Mouse (Mus musculus): Measurements from ENCODE around the gene Tmem35b. TPM values are rescaled to one million over a fixed set of nuclear protein-coding genes. Genes with fewer than 3 reads are reported as not detected.

Tmem35b gene
- total and polyA plus RNA-seq, 2 experiments from 2014 or later: 5.4 to 12.8 TPM

- ATAC-seq (ENCODE audit: low FRiP score) (no peak), DNase-seq (ENCODE audit: low spot score) (no peak)
- no peak for TF ChIP-seq CTCF (IDR thresholded peaks at IDR 0.05)
- no peak overlapping the region for H3K4me3 ChIP-seq (ENCODE audit: low read depth, low read length)
- no peaks in the 10 kb centered on the region for H3K36me3 ChIP-seq (ENCODE audit: insufficient read depth, low read length)
- peak overlapping the region; percentile 46; the same call in 1 of the 2 replicates for H3K9ac ChIP-seq (replicated peaks; ENCODE audit: low read length, poor library complexity, severe bottlenecking)
- H3K27ac ChIP-seq (ENCODE audit: low read depth, low read length): no peak overlapping the region
- H3K4me2 ChIP-seq (ENCODE audit: low read depth, low read length, poor library complexity, severe bottlenecking): peak overlapping the region; percentile 37
- H3K27me3 ChIP-seq (ENCODE audit: insufficient read depth, low read length): no peaks in the 10 kb centered on the region
- 67% methylated on average over 4 of the region's 4 CpGs for WGBS
- no peaks in the 10 kb centered on the region for H3K9me3 ChIP-seq (ENCODE audit: low read length)
- H3K4me1 ChIP-seq (ENCODE audit: insufficient read depth, low read length): peaks cover 19% of the 10 kb centered on the region; the same call in 1 of the 2 replicates
Observed at GRCm38 (mm10) chr4:127172614-127173013, 49.1 kb downstream of the Tmem35b start.

GRCm38 (mm10) chr4:127173461-127173860 lies 50.0 kb downstream of the Tmem35b start:
- Histone ChIP-seq H3K36me3 (ENCODE audit: insufficient read depth, low read length) (no peaks in the 10 kb centered on the region), H3K4me1 (ENCODE audit: insufficient read depth, low read length) (peaks cover 14% of the 10 kb centered on the region; the same call in 1 of the 2 replicates), H3K9ac (replicated peaks; ENCODE audit: low read length, poor library complexity, severe bottlenecking) (peak overlapping the region; percentile 46; the same call in 1 of the 2 replicates), H3K27ac (ENCODE audit: low read depth, low read length) (no peak overlapping the region), H3K27me3 (ENCODE audit: insufficient read depth, low read length) (no peaks in the 10 kb centered on the region), H3K9me3 (ENCODE audit: low read length) (no peaks in the 10 kb centered on the region), H3K4me3 (ENCODE audit: low read depth, low read length) (no peak overlapping the region; the same call in 1 of the 2 replicates), H3K4me2 (ENCODE audit: low read depth, low read length, poor library complexity, severe bottlenecking) (peak overlapping the region; percentile 37)
- ATAC-seq (ENCODE audit: low FRiP score): no peak
- TF ChIP-seq CTCF (IDR thresholded peaks at IDR 0.05): 0 out of 2 replicates have a peak, but pooled peaks have one; percentile 6
- DNase-seq (ENCODE audit: low spot score): peak; percentile 51
- 10% methylated on average over 8 of the region's 8 CpGs for WGBS

- WGBS: 66% methylated on average over 8 of the region's 8 CpGs
- TF ChIP-seq CTCF (IDR thresholded peaks at IDR 0.05): no peak
- Histone ChIP-seq H3K4me3 (ENCODE audit: low read depth, low read length) (no peak overlapping the region), H3K9ac (replicated peaks; ENCODE audit: low read length, poor library complexity, severe bottlenecking) (no peak overlapping the region), H3K4me2 (ENCODE audit: low read depth, low read length, poor library complexity, severe bottlenecking) (no peak overlapping the region), H3K27me3 (ENCODE audit: insufficient read depth, low read length) (no peaks in the 10 kb centered on the region), H3K27ac (ENCODE audit: low read depth, low read length) (no peak overlapping the region), H3K9me3 (ENCODE audit: low read length) (no peaks in the 10 kb centered on the region), H3K36me3 (ENCODE audit: insufficient read depth, low read length) (no peaks in the 10 kb centered on the region), H3K4me1 (ENCODE audit: insufficient read depth, low read length) (peaks cover 20% of the 10 kb centered on the region)
- DNase-seq (ENCODE audit: low spot score): no peak
- no peak for ATAC-seq (ENCODE audit: low FRiP score)
Observed at GRCm38 (mm10) chr4:127174075-127174899, 50.8 kb downstream of the Tmem35b start.

DNA sequence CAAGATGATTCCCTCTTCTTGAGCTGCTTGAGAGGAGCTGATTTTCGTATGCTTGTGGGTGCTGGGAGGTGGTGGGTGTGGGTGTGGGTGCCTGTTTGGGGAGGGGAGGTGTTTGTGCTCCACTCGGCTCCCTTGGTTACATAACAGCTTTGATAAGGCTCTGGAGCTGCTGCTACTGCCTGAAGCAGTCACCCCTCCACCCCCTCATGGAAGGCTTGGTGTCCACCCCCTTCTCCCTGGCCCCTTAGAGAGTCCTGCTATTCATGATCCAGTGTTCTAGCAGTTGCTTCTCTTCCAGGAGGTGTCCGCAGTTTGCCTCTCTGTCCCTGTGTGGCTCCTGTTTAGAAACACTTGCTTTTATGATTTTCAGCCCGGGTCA lies 51.4 kb downstream of the Tmem35b start:
- no peak overlapping the region for H3K4me2 ChIP-seq (ENCODE audit: low read depth, low read length, poor library complexity, severe bottlenecking)
- no peak for TF ChIP-seq CTCF (IDR thresholded peaks at IDR 0.05)
- no peak for DNase-seq (ENCODE audit: low spot score)
- H3K36me3 ChIP-seq (ENCODE audit: insufficient read depth, low read length): no peaks in the 10 kb centered on the region
- H3K9ac ChIP-seq (replicated peaks; ENCODE audit: low read length, poor library complexity, severe bottlenecking): no peak overlapping the region
- H3K27me3 ChIP-seq (ENCODE audit: insufficient read depth, low read length): no peaks in the 10 kb centered on the region
- peaks cover 26% of the 10 kb centered on the region for H3K4me1 ChIP-seq (ENCODE audit: insufficient read depth, low read length)
- ATAC-seq (ENCODE audit: low FRiP score): no peak
- H3K9me3 ChIP-seq (ENCODE audit: low read length): no peaks in the 10 kb centered on the region
- no peak overlapping the region for H3K4me3 ChIP-seq (ENCODE audit: low read depth, low read length)
- H3K27ac ChIP-seq (ENCODE audit: low read depth, low read length): no peak overlapping the region
- WGBS: 62% methylated on average over 4 of the region's 4 CpGs

- Histone ChIP-seq H3K36me3 (ENCODE audit: insufficient read depth, low read length) (no peaks in the 10 kb centered on the region), H3K9me3 (ENCODE audit: low read length) (no peaks in the 10 kb centered on the region), H3K27me3 (ENCODE audit: insufficient read depth, low read length) (no peaks in the 10 kb centered on the region), H3K4me2 (ENCODE audit: low read depth, low read length, poor library complexity, severe bottlenecking) (no peak overlapping the region), H3K27ac (ENCODE audit: low read depth, low read length) (no peak overlapping the region), H3K4me1 (ENCODE audit: insufficient read depth, low read length) (peaks cover 14% of the 10 kb centered on the region), H3K4me3 (ENCODE audit: low read depth, low read length) (no peak overlapping the region), H3K9ac (replicated peaks; ENCODE audit: low read length, poor library complexity, severe bottlenecking) (no peak overlapping the region)
- 83% methylated on average over 11 of the region's 11 CpGs for WGBS
- DNase-seq (ENCODE audit: low spot score): no peak
- no peak for ATAC-seq (ENCODE audit: low FRiP score)
- no peak for TF ChIP-seq CTCF (IDR thresholded peaks at IDR 0.05)
Observed at GRCm38 (mm10) chr4:127177961-127178360, 54.5 kb downstream of the Tmem35b start.

- no peak overlapping the region for H3K4me3 ChIP-seq (ENCODE audit: low read depth, low read length)
- 0 out of 2 replicates have a peak, but pooled peaks have one; percentile 2 for ATAC-seq (ENCODE audit: low FRiP score)
- WGBS: 45% methylated on average over 9 of the region's 9 CpGs
- H3K4me1 ChIP-seq (ENCODE audit: insufficient read depth, low read length): peaks cover 14% of the 10 kb centered on the region
- H3K36me3 ChIP-seq (ENCODE audit: insufficient read depth, low read length): no peaks in the 10 kb centered on the region
- H3K27me3 ChIP-seq (ENCODE audit: insufficient read depth, low read length): no peaks in the 10 kb centered on the region
- H3K27ac ChIP-seq (ENCODE audit: low read depth, low read length): peak overlapping the region; percentile 47
- H3K4me2 ChIP-seq (ENCODE audit: low read depth, low read length, poor library complexity, severe bottlenecking): no peak overlapping the region
- no peaks in the 10 kb centered on the region for H3K9me3 ChIP-seq (ENCODE audit: low read length)
- no peak for TF ChIP-seq CTCF (IDR thresholded peaks at IDR 0.05)
- DNase-seq (ENCODE audit: low spot score): no peak
- H3K9ac ChIP-seq (replicated peaks; ENCODE audit: low read length, poor library complexity, severe bottlenecking): no peak overlapping the region
Observed at GRCm38 (mm10) chr4:127178671-127179070, 55.2 kb downstream of the Tmem35b start.

Other genes starting within 250 kb of the Tmem35b start
- gene Zmym4, start 155.6 kb upstream of the Tmem35b start, total RNA-seq (2014; rRNA removed): 56.0 and 68.5 TPM in 2 replicates
- 17.3 and 22.3 TPM in 2 replicates for gene Zmym4, start 155.6 kb upstream of the Tmem35b start, polyA plus RNA-seq (2015; fragmentation: Nextera tagmentation; extraction: Ambion mirVana)
- 157 and 229 TPM in 2 replicates for gene Sfpq, start 102.4 kb upstream of the Tmem35b start, total RNA-seq (2014; rRNA removed)
- gene Sfpq, start 102.4 kb upstream of the Tmem35b start, polyA plus RNA-seq (2015; fragmentation: Nextera tagmentation; extraction: Ambion mirVana): 47.5 and 63.2 TPM in 2 replicates
- 16.8 and 18.3 TPM in 2 replicates for gene Zmym1, start 62.5 kb upstream of the Tmem35b start, total RNA-seq (2014; rRNA removed)
- gene Zmym1, start 62.5 kb upstream of the Tmem35b start, polyA plus RNA-seq (2015; fragmentation: Nextera tagmentation; extraction: Ambion mirVana): 16.6 and 16.9 TPM in 2 replicates
- gene Zmym6, start 46.3 kb upstream of the Tmem35b start, total RNA-seq (2014; rRNA removed): 41.1 and 44.3 TPM in 2 replicates
- 24.6 and 28.2 TPM in 2 replicates for gene Zmym6, start 46.3 kb upstream of the Tmem35b start, polyA plus RNA-seq (2015; fragmentation: Nextera tagmentation; extraction: Ambion mirVana)
- gene Dlgap3, start 45.5 kb downstream of the Tmem35b start, total RNA-seq (2014; rRNA removed): 131 and 156 TPM in 2 replicates
- gene Dlgap3, start 45.5 kb downstream of the Tmem35b start, polyA plus RNA-seq (2015; fragmentation: Nextera tagmentation; extraction: Ambion mirVana): 34.5 and 34.8 TPM in 2 replicates
- gene Smim12, start 120.1 kb downstream of the Tmem35b start, total RNA-seq (2014; rRNA removed): 26.3 and 38.3 TPM in 2 replicates
- gene Smim12, start 120.1 kb downstream of the Tmem35b start, polyA plus RNA-seq (2015; fragmentation: Nextera tagmentation; extraction: Ambion mirVana): 50.7 and 56.6 TPM in 2 replicates
- 24.8 and 25.8 TPM in 2 replicates for gene Gja4, start 190.3 kb downstream of the Tmem35b start, total RNA-seq (2014; rRNA removed)
- 21.9 and 26.5 TPM in 2 replicates for gene Gja4, start 190.3 kb downstream of the Tmem35b start, polyA plus RNA-seq (2015; fragmentation: Nextera tagmentation; extraction: Ambion mirVana)
- 1.0 and 1.8 TPM in 2 replicates for gene Gjb3, start 207.2 kb downstream of the Tmem35b start, total RNA-seq (2014; rRNA removed)
- 0.83 and 0.85 TPM in 2 replicates for gene Gjb3, start 207.2 kb downstream of the Tmem35b start, polyA plus RNA-seq (2015; fragmentation: Nextera tagmentation; extraction: Ambion mirVana)
- not detected in 2 replicates for gene Gjb4, start 230.4 kb downstream of the Tmem35b start, total RNA-seq (2014; rRNA removed)
- gene Gjb4, start 230.4 kb downstream of the Tmem35b start, polyA plus RNA-seq (2015; fragmentation: Nextera tagmentation; extraction: Ambion mirVana): not detected in 2 replicates
- gene Gjb5, start 234.5 kb downstream of the Tmem35b start, total RNA-seq (2014; rRNA removed): 0.33 and 0.49 TPM in 2 replicates
- gene Gjb5, start 234.5 kb downstream of the Tmem35b start, polyA plus RNA-seq (2015; fragmentation: Nextera tagmentation; extraction: Ambion mirVana): 0.18 and 0.35 TPM in 2 replicates